Mouse (Mus musculus) gastrocnemius, postnatal 4 days (tissue): Measurements from ENCODE around the gene Pik3r2. TPM values are rescaled to one million over a fixed set of nuclear protein-coding genes. Genes with fewer than 3 reads are reported as not detected.

Experiments
- microRNA-seq: library from miRNA; unstranded; fragments of <30 nt; microRNA quantifications from one replicate; pipeline ENCODE4 v1.2.0, GENCODE M21; 2021
- total RNA-seq, 2 experiments: library from RNA; stranded (reverse); gene quantifications; 2 replicates each; pipeline ENCODE4 v1.2.3; 2021

Pik3r2 gene
- total RNA-seq, 2 experiments from 2014 or later, result 65.2 to 73.0 TPM

Small RNA genes lying within 50 kb of the gene (microRNA-seq; reads per million reads assigned to microRNA genes)
- gene Mir7240, result not detected

Other genes starting within 250 kb of the Pik3r2 start
- gene Fkbp8, start 249.0 kb downstream of the Pik3r2 start, total RNA-seq, result 100 to 1,000 TPM; 162 to 184 TPM
- 10 to 100 TPM; 57.6 to 60.7 TPM for gene Kxd1, start 248.8 kb downstream of the Pik3r2 start, total RNA-seq
- gene Ell, start 237.3 kb downstream of the Pik3r2 start, total RNA-seq, result 10 to 100 TPM; 16.1 to 18.2 TPM
- gene Isyna1, start 182.3 kb downstream of the Pik3r2 start, total RNA-seq, result 10 to 100 TPM; 22.8 to 31.3 TPM
- gene Ssbp4, start 167.8 kb downstream of the Pik3r2 start, total RNA-seq, result 10 to 100 TPM; 49.6 to 60.7 TPM
- gene Lrrc25, start 160.6 kb downstream of the Pik3r2 start, total RNA-seq, result 1 to 10 TPM; 2.5 to 3.2 TPM
- under 1 TPM; 0.32 to 0.39 TPM for gene Gdf15, start 144.3 kb downstream of the Pik3r2 start, total RNA-seq
- gene Pgpep1, start 116.3 kb downstream of the Pik3r2 start, total RNA-seq, result 10 to 100 TPM; 41.4 to 47.0 TPM
- 10 to 100 TPM; 70.1 to 84.7 TPM for gene Lsm4, start 103.5 kb downstream of the Pik3r2 start, total RNA-seq
- 100 to 1,000 TPM; 201 to 228 TPM for gene Jund, start 77.8 kb downstream of the Pik3r2 start, total RNA-seq
- not detected for gene Iqcn, start 73.3 kb downstream of the Pik3r2 start, total RNA-seq
- not detected for gene Gm3336, start 58.2 kb downstream of the Pik3r2 start, total RNA-seq
- 1 to 10 TPM; 1.4 to 1.5 TPM for gene Pde4c, start 53.0 kb downstream of the Pik3r2 start, total RNA-seq
- gene Rab3a, start 22.0 kb downstream of the Pik3r2 start, total RNA-seq, result 10 to 100 TPM; 41.0 to 44.4 TPM
- 10 to 100 TPM; 27.0 to 27.4 TPM for gene Mpv17l2, start 15.8 kb downstream of the Pik3r2 start, total RNA-seq
- gene Mast3, start 28.3 kb upstream of the Pik3r2 start, total RNA-seq, result 10 to 100 TPM; 12.3 to 14.6 TPM
- gene Il12rb1, start 31.7 kb upstream of the Pik3r2 start, total RNA-seq, result not detected
- 1 to 10 TPM; 3.9 to 7.0 TPM for gene Arrdc2, start 63.0 kb upstream of the Pik3r2 start, total RNA-seq
- 1 to 10 TPM; 1.7 to 1.8 TPM for gene Kcnn1, start 86.5 kb upstream of the Pik3r2 start, total RNA-seq
- gene Ccdc124, start 97.2 kb upstream of the Pik3r2 start, total RNA-seq, result 10 to 100 TPM; 37.5 to 40.1 TPM
- gene Slc5a5, start 116.0 kb upstream of the Pik3r2 start, total RNA-seq, result not detected
- gene Rpl18a, start 120.7 kb upstream of the Pik3r2 start, total RNA-seq, result 1,000 to 10,000 TPM; 1,846 to 1,982 TPM
- gene Map1s, start 129.2 kb upstream of the Pik3r2 start, total RNA-seq, result 10 to 100 TPM; 36.1 to 38.1 TPM